ENCODE assay signal across 13 mouse cellular contexts in genomic region chr5:102328197-102328784, GRCm38 (mm10).
DNase-seq lines count a peak whose midpoint lies in the region; ATAC-seq and TF ChIP-seq lines count a peak whose summit lies in the region.
"Had no signal": no experiment of that assay in that cellular context is flagged by ENCODE, and none has a peak within 500 bp of the region (broad histone marks: within the 10 kb centered on the region; RNA-seq: fewer than 3 reads in every experiment).

No protein-coding gene starts in this region.

- no peak for ATAC-seq in midbrain, postnatal 0 days (ENCODE audit: low FRiP score)
- no peak for ATAC-seq in midbrain, embryonic 13.5 days
- no peak for ATAC-seq in liver, postnatal 0 days
- ATAC-seq: inflammation-experienced regulatory T-cells, adult 6 months had no signal

- WGBS in midbrain, postnatal 0 days: 40% methylated on average over 2 of the region's 2 CpGs
- WGBS in midbrain, embryonic 13.5 days: 61% methylated on average over 2 of the region's 2 CpGs
- 51% methylated on average over 2 of the region's 2 CpGs for WGBS in liver, postnatal 0 days (ENCODE audit: insufficient replicate concordance)

- no peak overlapping the region for H3K9ac ChIP-seq in midbrain, postnatal 0 days (replicated peaks; ENCODE audit: low read length, poor library complexity, severe bottlenecking)
- no peak overlapping the region for H3K9ac ChIP-seq in midbrain, embryonic 13.5 days (replicated peaks)
- no peak overlapping the region for H3K9ac ChIP-seq in liver, postnatal 0 days (replicated peaks)
- H3K9ac ChIP-seq: heart, embryonic 15.5 days had no signal

- no peaks in the 10 kb centered on the region for H3K36me3 ChIP-seq in midbrain, postnatal 0 days (ENCODE audit: insufficient read depth, low read length)
- no peaks in the 10 kb centered on the region for H3K36me3 ChIP-seq in midbrain, embryonic 13.5 days
- no peaks in the 10 kb centered on the region for H3K36me3 ChIP-seq in liver, postnatal 0 days (replicated peaks; ENCODE audit: insufficient read depth, low read length)
- H3K36me3 ChIP-seq: heart, embryonic 15.5 days had no signal

- no peaks in the 10 kb centered on the region for H3K27me3 ChIP-seq in midbrain, postnatal 0 days (ENCODE audit: insufficient read depth, low read length)
- no peaks in the 10 kb centered on the region for H3K27me3 ChIP-seq in midbrain, embryonic 13.5 days
- H3K27me3 ChIP-seq in liver, postnatal 0 days (ENCODE audit: insufficient read depth, low read length): no peaks in the 10 kb centered on the region
- H3K27me3 ChIP-seq: heart, embryonic 15.5 days had no signal

- H3K27ac ChIP-seq in midbrain, postnatal 0 days (ENCODE audit: low read depth, low read length): no peak overlapping the region
- no peak overlapping the region for H3K27ac ChIP-seq in midbrain, embryonic 13.5 days
- no peak overlapping the region for H3K27ac ChIP-seq in liver, postnatal 0 days (ENCODE audit: low read depth)
- H3K27ac ChIP-seq: heart, embryonic 15.5 days had no signal

- no peak overlapping the region for H3K4me2 ChIP-seq in midbrain, postnatal 0 days (ENCODE audit: low read depth, low read length, poor library complexity, severe bottlenecking)
- no peak overlapping the region for H3K4me2 ChIP-seq in midbrain, embryonic 13.5 days (replicated peaks)
- H3K4me2 ChIP-seq in liver, postnatal 0 days (ENCODE audit: low read depth, low read length): no peak overlapping the region
- H3K4me2 ChIP-seq: heart, embryonic 15.5 days had no signal

- peak; percentile 22 to 26 for DNase-seq in cerebellum, postnatal 10 days
- no peak for DNase-seq in cerebellum, adult 9-10 months
- peak; percentile 53 for DNase-seq in midbrain, postnatal 0 days (ENCODE audit: low spot score)
- peak; percentile 51 to 82 for DNase-seq in left cerebral cortex, postnatal 14 days (ENCODE audit: low spot score in 2 of 2)
- DNase-seq in liver, postnatal 0 days: no peak
- no peak for DNase-seq in adrenal gland, adult 8-10 months
- DNase-seq in urinary bladder, adult 18-20 months (ENCODE audit: low spot score in 2 of 2): no peak
- DNase-seq: gastrocnemius, postnatal 36 days; lung, postnatal 36 days; thymus, adult 2 months had no signal

- intact Hi-C loops in left cerebral cortex, postnatal 14 days (cut with DNase I): no loop called here

- H3K4me3 ChIP-seq in midbrain, postnatal 0 days (ENCODE audit: low read depth, low read length): no peak overlapping the region
- H3K4me3 ChIP-seq in midbrain, embryonic 13.5 days (replicated peaks): no peak overlapping the region
- no peak overlapping the region for H3K4me3 ChIP-seq in liver, postnatal 0 days (ENCODE audit: low read depth, low read length)
- H3K4me3 ChIP-seq: heart, embryonic 15.5 days had no signal

- TF ChIP-seq EP300 in liver, postnatal 0 days (IDR thresholded peaks at IDR 0.05; ENCODE audit: low read depth): no peak

- H3K4me1 ChIP-seq in midbrain, postnatal 0 days (ENCODE audit: insufficient read depth, low read length): no peaks in the 10 kb centered on the region
- no peaks in the 10 kb centered on the region for H3K4me1 ChIP-seq in midbrain, embryonic 13.5 days (replicated peaks)
- H3K4me1 ChIP-seq in liver, postnatal 0 days (ENCODE audit: insufficient read depth): no peaks in the 10 kb centered on the region
- H3K4me1 ChIP-seq: heart, embryonic 15.5 days had no signal

- no peak for TF ChIP-seq CTCF in midbrain, postnatal 0 days (IDR thresholded peaks at IDR 0.05)
- TF ChIP-seq CTCF in liver, postnatal 0 days (IDR thresholded peaks at IDR 0.05; ENCODE audit: low read depth): no peak

- H3K9me3 ChIP-seq in midbrain, postnatal 0 days (ENCODE audit: low read length): no peaks in the 10 kb centered on the region
- H3K9me3 ChIP-seq in midbrain, embryonic 13.5 days: no peaks in the 10 kb centered on the region
- no peaks in the 10 kb centered on the region for H3K9me3 ChIP-seq in liver, postnatal 0 days (ENCODE audit: low read length)
- H3K9me3 ChIP-seq: heart, embryonic 15.5 days had no signal

Comparison
In these comparisons a context has a peak if more than half of its experiments do, and no peak if none do; other contexts are left out.
1. DNase-seq: peak in cerebellum, postnatal 10 days (2 of 2), midbrain, postnatal 0 days (single experiment) and left cerebral cortex, postnatal 14 days (2 of 2); none in cerebellum, adult 9-10 months (single experiment), liver, postnatal 0 days (single experiment), adrenal gland, adult 8-10 months (single experiment) and urinary bladder, adult 18-20 months (0 of 2).